Mouse (Mus musculus) liver, adult 2 months (tissue): Measurements from ENCODE around the gene Cadm1.

Experiments used
- CTCF ChIP-seq: fragments of 200-500 bp; IDR thresholded peaks from 2 replicates; pipeline ENCODE4 v1.5.1; 2011; ENCODE audit warnings: low read depth, low read length, control low read depth
- POLR2A ChIP-seq: fragments of 200-500 bp; IDR thresholded peaks from 2 replicates; pipeline ENCODE4 v1.6.1; 2011; ENCODE audit warnings: low read length, control low read depth; ENCODE audit not compliant: insufficient read depth; ENCODE audit errors: extremely low read depth

DNA sequence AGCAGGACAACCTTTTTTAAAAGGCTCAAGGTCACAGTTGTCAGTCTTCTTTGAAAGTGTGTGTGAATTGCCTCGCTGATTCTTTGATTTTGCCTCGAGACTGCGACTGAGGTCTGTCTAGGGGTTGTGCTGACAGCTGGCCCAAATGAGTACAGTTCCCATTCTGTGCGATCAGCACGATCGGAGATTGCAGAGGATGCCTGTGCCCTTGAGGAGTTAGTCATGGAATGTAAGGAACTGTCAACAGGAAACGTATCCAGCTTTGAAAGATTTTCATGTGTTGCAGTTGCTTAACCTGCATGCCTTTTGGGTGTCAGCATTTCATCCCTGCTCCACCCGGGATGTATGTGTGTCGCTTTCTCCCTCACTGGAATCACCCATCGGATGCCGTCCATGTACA is 141.6 kb downstream of the Cadm1 start:
- TF ChIP-seq CTCF: no peak
- TF ChIP-seq POLR2A: no peak
